Mouse (Mus musculus): ENCODE results near the gene Gm17727. TPM values are rescaled to one million over a fixed set of nuclear protein-coding genes. Genes with fewer than 3 reads are reported as not detected.

Gene Gm17727
- polyA plus RNA-seq (2014; fragmentation: Illumina TruSeq; extraction: RNeasy Lipid Tissue Mini Kit (QIAGEN cat#74804); ENCODE audit: low read depth, low replicate concordance) = not detected

DNA sequence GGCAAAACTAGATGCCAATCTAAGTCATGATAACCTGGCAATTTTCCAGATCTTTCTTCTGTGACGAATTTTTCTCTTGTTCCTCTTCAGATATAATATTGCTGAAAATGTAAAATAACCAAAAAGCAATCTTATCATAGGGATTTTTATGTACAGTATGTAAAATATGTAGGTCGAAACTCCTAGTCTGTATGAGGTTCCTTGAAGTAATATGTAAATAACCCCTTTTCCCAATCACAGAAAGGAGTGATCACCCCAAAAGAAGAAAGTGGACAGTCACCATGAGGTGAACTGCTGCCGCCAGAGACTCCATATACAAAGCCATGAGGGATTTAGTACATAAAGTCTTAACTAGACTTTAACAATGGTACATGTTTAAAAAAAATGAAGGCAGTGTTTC, at the start of gene Gm17727:
Gene Gm17727 (minus strand): TSS at position 101 of the 400 bp plus-strand sequence.

DNA sequence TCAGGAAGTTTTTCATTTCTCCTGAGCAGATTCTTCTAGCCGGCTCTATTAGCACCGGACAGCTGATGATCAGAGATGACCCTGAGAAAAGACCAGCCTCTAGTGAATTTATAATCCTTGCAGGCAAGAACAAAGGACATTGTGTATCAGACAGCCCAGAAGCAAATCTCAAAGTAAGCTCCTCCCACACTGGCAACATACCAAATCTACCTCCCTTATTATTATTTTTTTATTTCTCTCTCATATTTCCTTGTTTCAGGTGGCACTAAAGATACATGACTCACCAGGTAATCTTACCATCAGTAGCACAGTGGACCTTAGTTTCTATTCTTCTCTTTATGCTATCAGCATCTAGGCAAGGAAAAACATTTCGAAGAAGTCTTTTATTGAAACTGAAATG, 12.1 kb upstream of the Gm17727 start, which contains the start of the genes Gm27235 and D730048I06Rik:
Gene Gm27235 (minus strand): TSS at position 101 of the 400 bp plus-strand sequence.
Gene D730048I06Rik (minus strand): TSS at position 112 of the 400 bp plus-strand sequence.

DNA sequence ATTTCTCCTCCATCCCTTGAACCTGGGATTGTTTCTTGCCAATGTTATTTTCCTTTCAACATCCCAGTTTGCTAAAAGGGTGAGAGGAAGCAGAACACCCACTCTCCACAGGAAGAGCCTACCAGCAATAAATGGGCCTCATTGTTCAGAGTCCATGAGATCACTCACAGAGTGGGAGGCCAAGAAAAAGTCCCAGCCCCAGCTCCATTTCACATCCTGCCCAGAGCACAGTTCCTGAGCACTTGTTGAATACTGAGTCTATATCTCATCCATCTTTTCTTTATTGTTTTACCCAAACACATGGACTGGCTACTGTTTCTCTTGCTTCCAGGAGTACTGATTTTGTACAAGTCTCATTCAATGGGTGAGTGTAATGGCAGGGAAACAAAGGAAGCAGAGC, 37.2 kb downstream of the Gm17727 start, which contains the start of gene Gm17677:
Gene Gm17677 (plus strand): TSS at position 301 of the 400 bp plus-strand sequence.

Other genes with a start within 250 kb of the Gm17727 start
- gene Ddx25, start 219.6 kb downstream of the Gm17727 start, polyA plus RNA-seq (2014; fragmentation: Illumina TruSeq; extraction: RNeasy Lipid Tissue Mini Kit (QIAGEN cat#74804); ENCODE audit: low read depth, low replicate concordance) = not detected
- gene Pus3, start 219.5 kb downstream of the Gm17727 start, polyA plus RNA-seq (2014; fragmentation: Illumina TruSeq; extraction: RNeasy Lipid Tissue Mini Kit (QIAGEN cat#74804); ENCODE audit: low read depth, low replicate concordance) = 30.7 TPM
- not detected for gene Pate2, start 207.8 kb downstream of the Gm17727 start, polyA plus RNA-seq (2014; fragmentation: Illumina TruSeq; extraction: RNeasy Lipid Tissue Mini Kit (QIAGEN cat#74804); ENCODE audit: low read depth, low replicate concordance)
- gene Hyls1, start 207.7 kb downstream of the Gm17727 start, polyA plus RNA-seq (2014; fragmentation: Illumina TruSeq; extraction: RNeasy Lipid Tissue Mini Kit (QIAGEN cat#74804); ENCODE audit: low read depth, low replicate concordance) = 3.8 TPM
- gene Pate4, start 166.2 kb downstream of the Gm17727 start, polyA plus RNA-seq (2014; fragmentation: Illumina TruSeq; extraction: RNeasy Lipid Tissue Mini Kit (QIAGEN cat#74804); ENCODE audit: low read depth, low replicate concordance) = not detected
- not detected for gene Pate3, start 129.9 kb downstream of the Gm17727 start, polyA plus RNA-seq (2014; fragmentation: Illumina TruSeq; extraction: RNeasy Lipid Tissue Mini Kit (QIAGEN cat#74804); ENCODE audit: low read depth, low replicate concordance)
- gene Pate1, start 90.7 kb downstream of the Gm17727 start, polyA plus RNA-seq (2014; fragmentation: Illumina TruSeq; extraction: RNeasy Lipid Tissue Mini Kit (QIAGEN cat#74804); ENCODE audit: low read depth, low replicate concordance) = not detected
- gene Gm17677, start 37.1 kb downstream of the Gm17727 start, polyA plus RNA-seq (2014; fragmentation: Illumina TruSeq; extraction: RNeasy Lipid Tissue Mini Kit (QIAGEN cat#74804); ENCODE audit: low read depth, low replicate concordance) = not detected
- not detected for gene Gm27235, start 12.0 kb upstream of the Gm17727 start, polyA plus RNA-seq (2014; fragmentation: Illumina TruSeq; extraction: RNeasy Lipid Tissue Mini Kit (QIAGEN cat#74804); ENCODE audit: low read depth, low replicate concordance)
- not detected for gene D730048I06Rik, start 12.0 kb upstream of the Gm17727 start, polyA plus RNA-seq (2014; fragmentation: Illumina TruSeq; extraction: RNeasy Lipid Tissue Mini Kit (QIAGEN cat#74804); ENCODE audit: low read depth, low replicate concordance)
- not detected for gene 9230110F15Rik, start 66.0 kb upstream of the Gm17727 start, polyA plus RNA-seq (2014; fragmentation: Illumina TruSeq; extraction: RNeasy Lipid Tissue Mini Kit (QIAGEN cat#74804); ENCODE audit: low read depth, low replicate concordance)
- gene 9230113P08Rik, start 130.3 kb upstream of the Gm17727 start, polyA plus RNA-seq (2014; fragmentation: Illumina TruSeq; extraction: RNeasy Lipid Tissue Mini Kit (QIAGEN cat#74804); ENCODE audit: low read depth, low replicate concordance) = not detected

Data from kidney, adult 10 weeks (tissue).